Mouse (Mus musculus) forebrain, embryonic 12.5 days (tissue): Measurements from ENCODE around the gene Nkpd1. TPM values are rescaled to one million over a fixed set of nuclear protein-coding genes. Genes with fewer than 3 reads are reported as not detected.
A peak's percentile ranks its signal among the peaks of the same experiment; 100 is the strongest.
"Not testable (repeated sequence)": the region's sequence is repeated elsewhere in the genome, so short reads cannot be mapped to it uniquely, and the experiment has no call there.

ENCODE experiments used
- ATAC-seq: fragments of 200-750 bp; cut with Nextera tagmentation; 2 replicates; pipeline ENCODE4 v1.8.0; 2017; ENCODE audit warnings: moderate TSS enrichment; ENCODE audit not compliant: low FRiP score
- H3K27ac ChIP-seq: fragments of 300-500 bp; sonication (generic); 2 replicates; pipeline ENCODE4 v1.5.1; 2016; ENCODE audit warnings: mild to moderate bottlenecking
- H3K27me3 ChIP-seq: fragments of 300-500 bp; sonication (generic); 2 replicates; pipeline ENCODE4 v1.6.1; 2016; ENCODE audit warnings: mild to moderate bottlenecking
- H3K36me3 ChIP-seq: fragments of 300-500 bp; sonication (generic); replicated peaks from 2 replicates; pipeline ENCODE4 v1.6.1; 2016; ENCODE audit warnings: mild to moderate bottlenecking
- H3K4me1 ChIP-seq: fragments of 300-500 bp; sonication (generic); 2 replicates; pipeline ENCODE4 v1.6.1; 2016
- H3K4me2 ChIP-seq: fragments of 300-500 bp; sonication (generic); 2 replicates; pipeline ENCODE4 v1.6.1; 2016; ENCODE audit warnings: mild to moderate bottlenecking, moderate library complexity
- H3K4me3 ChIP-seq: fragments of 300-500 bp; sonication (generic); replicated peaks from 2 replicates; pipeline ENCODE4 v1.5.1; 2016; ENCODE audit warnings: mild to moderate bottlenecking
- H3K9ac ChIP-seq: fragments of 300-500 bp; sonication (generic); 2 replicates; pipeline ENCODE4 v1.6.1; 2016; ENCODE audit warnings: mild to moderate bottlenecking
- H3K9me3 ChIP-seq: fragments of 300-500 bp; sonication (generic); 2 replicates; pipeline ENCODE4 v1.6.1; 2016
- WGBS: fragments of 180-500 bp; shearing (Covaris S2); methylation state at CpG from one replicate; pipeline ENCODE4 v1.1.7; 2016; 5-methylcytosine and 5-hydroxymethylcytosine counted together
- polyA plus RNA-seq: library from polyadenylated mRNA; unstranded; fragments of >200 nt; fragmentation: Nextera tagmentation; extraction: Ambion mirVana; gene quantifications from 2 replicates; pipeline ENCODE4 v1.2.1, GENCODE M21; 2016

Nkpd1 gene
- polyA plus RNA-seq, 1 experiment from 2014 or later = not detected

- WGBS = under 1% methylated on average over 56 of the region's 56 CpGs
- ATAC-seq = peak; percentile 96
- no peaks in the 10 kb centered on the region for H3K36me3 ChIP-seq
- peak within 1 kb of the TSS; percentile 97 for H3K4me2 ChIP-seq
- peak within 1 kb of the TSS; percentile 67 for H3K9ac ChIP-seq
- peaks cover 27% of the 10 kb centered on the region for H3K4me1 ChIP-seq
- H3K27ac ChIP-seq = peak within 1 kb of the TSS; percentile 79
- H3K27me3 ChIP-seq = peaks cover 7% of the 10 kb centered on the region; the same call in 1 of the 2 replicates
- peak within 1 kb of the TSS; percentile 79 for H3K4me3 ChIP-seq
- H3K9me3 ChIP-seq = no peaks in the 10 kb centered on the region
Measured at GRCm38 (mm10) chr7:19508150-19508923, 9.3 kb upstream of the Nkpd1 start, which contains the start of the genes Bloc1s3 and Trappc6a. Bloc1s3 (minus strand) TSS chr7:19508367. Trappc6a (plus strand) TSS chr7:19508395.

DNA sequence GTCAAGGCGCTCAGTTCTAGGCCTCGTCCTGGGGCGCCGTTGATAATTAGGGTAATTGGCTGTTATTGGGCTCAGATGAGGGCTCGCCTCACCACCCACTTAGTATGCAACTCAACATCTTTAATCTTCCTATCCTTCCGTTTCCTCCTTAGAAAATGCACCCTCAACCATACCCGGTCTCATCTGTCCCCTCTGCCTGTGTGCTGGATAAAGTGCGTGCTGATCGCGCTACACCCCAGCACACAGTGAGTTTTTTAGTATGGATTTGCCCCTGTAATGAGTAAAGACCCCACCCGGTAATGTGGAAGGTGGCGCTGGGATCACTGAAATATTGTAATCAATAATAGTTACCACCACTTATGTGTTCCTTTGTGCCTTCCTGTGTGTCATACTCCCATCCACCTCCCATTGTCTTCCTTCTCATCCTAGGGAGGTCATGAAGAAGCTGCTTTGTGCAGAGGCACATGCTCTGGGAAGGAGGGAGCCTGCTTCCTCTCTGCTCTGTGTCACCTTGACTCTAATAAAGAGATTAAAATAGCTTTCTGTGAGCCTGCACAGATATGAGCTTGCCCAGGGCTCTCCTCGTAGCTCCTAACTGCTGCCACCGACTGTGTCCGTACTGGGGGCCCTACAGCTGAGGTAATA, 8.6 kb upstream of the Nkpd1 start:
- Histone ChIP-seq H3K9me3 (no peaks in the 10 kb centered on the region), H3K36me3 (no peaks in the 10 kb centered on the region), H3K4me3 (peak overlapping the region; percentile 79), H3K4me1 (peaks cover 27% of the 10 kb centered on the region), H3K27ac (peak overlapping the region; percentile 79), H3K4me2 (peak overlapping the region; percentile 97), H3K27me3 (peaks cover 7% of the 10 kb centered on the region; the same call in 1 of the 2 replicates), H3K9ac (peak overlapping the region; percentile 67)
- ATAC-seq = no peak; the same call in none of the 2 replicates
- 12% methylated on average over 15 of the region's 15 CpGs for WGBS

GRCm38 (mm10) chr7:19509786-19510185, 7.9 kb upstream of the Nkpd1 start:
- WGBS = 92% methylated on average over 7 of the region's 7 CpGs
- peaks cover 27% of the 10 kb centered on the region for H3K4me1 ChIP-seq
- H3K9me3 ChIP-seq = no peaks in the 10 kb centered on the region
- H3K9ac ChIP-seq = peak overlapping the region; percentile 67; the same call in 1 of the 2 replicates
- peaks cover 3% of the 10 kb centered on the region; the same call in 1 of the 2 replicates for H3K27me3 ChIP-seq
- peak overlapping the region; percentile 97 for H3K4me2 ChIP-seq
- no peaks in the 10 kb centered on the region for H3K36me3 ChIP-seq
- ATAC-seq = no peak
- peak overlapping the region; percentile 79 for H3K4me3 ChIP-seq
- no peak overlapping the region for H3K27ac ChIP-seq

- 81% methylated on average over 7 of the region's 7 CpGs for WGBS
- not testable (repeated sequence) for H3K36me3 ChIP-seq, H3K4me3 ChIP-seq, H3K9ac ChIP-seq, H3K27ac ChIP-seq, H3K4me2 ChIP-seq, ATAC-seq, H3K9me3 ChIP-seq
- H3K27me3 ChIP-seq = peaks cover 10% of the 10 kb centered on the region
- H3K4me1 ChIP-seq = peaks cover 19% of the 10 kb centered on the region
Measured at GRCm38 (mm10) chr7:19511934-19512333, 5.7 kb upstream of the Nkpd1 start.

GRCm38 (mm10) chr7:19512353-19512752, 5.3 kb upstream of the Nkpd1 start:
- Histone ChIP-seq H3K4me2 (no peak overlapping the region), H3K27ac (no peak overlapping the region), H3K4me1 (peaks cover 16% of the 10 kb centered on the region), H3K9me3 (no peaks in the 10 kb centered on the region), H3K4me3 (no peak overlapping the region), H3K9ac (no peak overlapping the region), H3K27me3 (peaks cover 14% of the 10 kb centered on the region), H3K36me3 (no peaks in the 10 kb centered on the region)
- no peak for ATAC-seq
- WGBS = 74% methylated on average over 6 of the region's 6 CpGs

GRCm38 (mm10) chr7:19520032-19520431, 2.4 kb downstream of the Nkpd1 start:
- no peaks in the 10 kb centered on the region for H3K36me3 ChIP-seq
- H3K4me1 ChIP-seq = peaks cover 35% of the 10 kb centered on the region
- H3K27me3 ChIP-seq = peaks cover 91% of the 10 kb centered on the region
- H3K4me2 ChIP-seq = peak overlapping the region; percentile 53
- no peak for ATAC-seq
- no peaks in the 10 kb centered on the region for H3K9me3 ChIP-seq
- peak overlapping the region; percentile 48 for H3K9ac ChIP-seq
- no peak overlapping the region for H3K27ac ChIP-seq
- peak overlapping the region; percentile 31 for H3K4me3 ChIP-seq
- 5% methylated on average over 23 of the region's 23 CpGs for WGBS

- H3K9ac ChIP-seq = peak overlapping the region; percentile 5; the same call in 1 of the 2 replicates
- H3K36me3 ChIP-seq = no peaks in the 10 kb centered on the region
- WGBS = 14% methylated on average over 72 of the region's 72 CpGs
- peaks cover 29% of the 10 kb centered on the region for H3K4me1 ChIP-seq
- no peaks in the 10 kb centered on the region for H3K9me3 ChIP-seq
- H3K27ac ChIP-seq = no peak overlapping the region
- H3K4me2 ChIP-seq = peak overlapping the region; percentile 58
- H3K27me3 ChIP-seq = peaks cover 77% of the 10 kb centered on the region
- H3K4me3 ChIP-seq = peak overlapping the region; percentile 36
- no peak for ATAC-seq
Measured at GRCm38 (mm10) chr7:19523017-19523756, 5.5 kb downstream of the Nkpd1 start.

GRCm38 (mm10) chr7:19523757-19524419, 6.2 kb downstream of the Nkpd1 start:
- Histone ChIP-seq H3K36me3 (peaks cover 2% of the 10 kb centered on the region), H3K4me1 (peaks cover 29% of the 10 kb centered on the region), H3K27ac (no peak overlapping the region), H3K27me3 (peaks cover 70% of the 10 kb centered on the region), H3K9ac (peak overlapping the region; percentile 49), H3K4me3 (peak overlapping the region; percentile 36), H3K9me3 (no peaks in the 10 kb centered on the region), H3K4me2 (peak overlapping the region; percentile 58)
- ATAC-seq = peak; percentile 69
- WGBS = 1% methylated on average over 64 of the region's 64 CpGs

GRCm38 (mm10) chr7:19524420-19525104, 6.9 kb downstream of the Nkpd1 start:
- Histone ChIP-seq H3K27me3 (peaks cover 64% of the 10 kb centered on the region), H3K9me3 (no peaks in the 10 kb centered on the region), H3K4me3 (peak overlapping the region; percentile 36), H3K27ac (no peak overlapping the region), H3K4me1 (peaks cover 28% of the 10 kb centered on the region), H3K4me2 (peak overlapping the region; percentile 58), H3K9ac (peak overlapping the region; percentile 49), H3K36me3 (peaks cover 9% of the 10 kb centered on the region)
- WGBS = 16% methylated on average over 24 of the region's 24 CpGs
- ATAC-seq = peak; percentile 30

- WGBS = 63% methylated on average over 2 of the region's 2 CpGs
- Histone ChIP-seq H3K27ac (no peak overlapping the region), H3K4me2 (no peak overlapping the region), H3K9ac (no peak overlapping the region), H3K9me3 (no peaks in the 10 kb centered on the region), H3K36me3 (peaks cover 14% of the 10 kb centered on the region), H3K4me3 (no peak overlapping the region), H3K27me3 (peaks cover 58% of the 10 kb centered on the region), H3K4me1 (peaks cover 23% of the 10 kb centered on the region)
- ATAC-seq = no peak
Measured at GRCm38 (mm10) chr7:19525105-19525481, 7.5 kb downstream of the Nkpd1 start.

DNA sequence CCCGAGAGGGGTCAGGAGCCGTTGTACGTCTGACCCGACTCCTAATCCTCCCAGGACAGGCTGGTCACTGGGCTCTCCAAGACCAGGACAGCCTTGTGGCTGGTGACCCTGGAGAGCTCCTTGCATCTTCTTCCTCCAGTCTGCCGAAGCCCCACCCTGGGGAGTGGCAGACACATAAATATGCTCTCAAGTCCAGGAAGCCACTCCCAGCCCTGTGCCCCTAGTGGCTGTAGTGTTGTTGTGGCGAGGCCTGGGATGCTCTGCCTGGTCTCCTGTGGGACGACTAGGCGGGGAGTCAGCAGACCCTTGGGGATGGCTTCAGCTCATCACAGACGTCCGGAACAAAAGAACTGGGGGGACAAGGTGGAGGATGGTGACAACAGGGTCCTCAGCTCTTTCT, 13.4 kb downstream of the Nkpd1 start:
- Histone ChIP-seq H3K4me2 (no peak overlapping the region), H3K36me3 (peaks cover 71% of the 10 kb centered on the region), H3K9me3 (no peaks in the 10 kb centered on the region), H3K9ac (no peak overlapping the region), H3K27me3 (no peaks in the 10 kb centered on the region), H3K27ac (no peak overlapping the region), H3K4me3 (no peak overlapping the region), H3K4me1 (no peaks in the 10 kb centered on the region)
- no peak for ATAC-seq
- WGBS = 79% methylated on average over 10 of the region's 10 CpGs
